Mouse (Mus musculus) liver, adult 2 months (tissue): ENCODE data around the gene Myzap.

Experiments
- CTCF ChIP-seq: fragments of 200-500 bp; IDR thresholded peaks from 2 replicates; pipeline ENCODE4 v1.5.1; 2011; ENCODE audit warnings: low read depth, low read length, control low read depth
- POLR2A ChIP-seq: fragments of 200-500 bp; IDR thresholded peaks from 2 replicates; pipeline ENCODE4 v1.6.1; 2011; ENCODE audit warnings: low read length, control low read depth; ENCODE audit not compliant: insufficient read depth; ENCODE audit errors: extremely low read depth

DNA sequence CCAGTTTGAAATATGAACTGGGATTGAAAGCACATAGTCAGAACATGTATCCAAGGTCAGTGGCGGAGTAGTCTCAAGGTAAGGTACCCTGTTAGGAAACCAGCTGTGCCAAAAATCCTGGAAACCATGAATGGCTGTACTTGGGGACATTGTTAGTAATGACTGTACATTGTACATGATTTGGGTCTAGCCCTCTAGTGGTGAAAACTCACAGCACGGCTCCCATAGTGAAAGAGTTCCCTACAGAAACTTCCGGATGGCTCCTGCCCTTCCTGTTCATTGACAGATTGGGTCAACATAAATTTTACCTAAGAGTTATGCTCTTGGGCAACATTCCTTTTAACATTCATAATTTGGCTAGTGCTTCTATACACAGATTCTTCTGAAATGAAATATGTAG, 126.0 kb downstream of the Myzap start:
- TF ChIP-seq CTCF (no peak), POLR2A (no peak)
